In genomic region chr10:23541914-23542313, GRCm38 (mm10) we compare ENCODE assay signal across 16 mouse cellular contexts.
A peak's percentile ranks its signal among the peaks of the same experiment; 100 is the strongest.
DNase-seq lines count a peak whose midpoint lies in the region; ATAC-seq and TF ChIP-seq lines count a peak whose summit lies in the region.
"Had no signal": no experiment of that assay in that cellular context is flagged by ENCODE, and none has a peak within 500 bp of the region (broad histone marks: within the 10 kb centered on the region; RNA-seq: fewer than 3 reads in every experiment).

No protein-coding gene starts in this region.

- H3K4me3 ChIP-seq in heart, postnatal 0 days (ENCODE audit: low read depth, low read length), result peak overlapping the region; percentile 22; the same call in 1 of the 2 replicates
- H3K4me3 ChIP-seq: layer of hippocampus, adult 2 months; limb, embryonic 13.5 days; midbrain, embryonic 12.5 days; neural tube, embryonic 15.5 days had no signal

- H3K9ac ChIP-seq in heart, postnatal 0 days (replicated peaks; ENCODE audit: low read depth, low read length), result no peak overlapping the region
- H3K9ac ChIP-seq: limb, embryonic 13.5 days; midbrain, embryonic 12.5 days; neural tube, embryonic 15.5 days had no signal

- no peak for TF ChIP-seq CTCF in heart, postnatal 0 days (IDR thresholded peaks at IDR 0.05; ENCODE audit: low read depth)

- no peaks in the 10 kb centered on the region for H3K4me1 ChIP-seq in heart, postnatal 0 days (ENCODE audit: control insufficient read depth, insufficient read depth)
- H3K4me1 ChIP-seq: midbrain, embryonic 12.5 days; neural tube, embryonic 15.5 days had no signal

- TF ChIP-seq EP300 in heart, postnatal 0 days (IDR thresholded peaks at IDR 0.05; ENCODE audit: low read depth), result no peak

- no peaks in the 10 kb centered on the region for H3K9me3 ChIP-seq in heart, postnatal 0 days (replicated peaks; ENCODE audit: control insufficient read depth, low read length)
- H3K9me3 ChIP-seq: G1E; limb, embryonic 13.5 days; midbrain, embryonic 12.5 days; neural tube, embryonic 15.5 days had no signal

- H3K27me3 ChIP-seq in heart, postnatal 0 days (ENCODE audit: control insufficient read depth, insufficient read depth, low read length), result no peaks in the 10 kb centered on the region
- H3K27me3 ChIP-seq: midbrain, embryonic 12.5 days; neural tube, embryonic 15.5 days had no signal

- H3K36me3 ChIP-seq in heart, postnatal 0 days (replicated peaks; ENCODE audit: control insufficient read depth, insufficient read depth, low read length), result no peaks in the 10 kb centered on the region
- H3K36me3 ChIP-seq: G1E; limb, embryonic 13.5 days; midbrain, embryonic 12.5 days; neural tube, embryonic 15.5 days had no signal

- ATAC-seq in heart, postnatal 0 days (ENCODE audit: insufficient read depth, low read depth), result 0 out of 2 replicates have a peak, but pooled peaks have one; percentile 20
- ATAC-seq: lung, postnatal 0 days had no signal

- H3K27ac ChIP-seq in heart, postnatal 0 days (ENCODE audit: low read depth), result no peak overlapping the region
- H3K27ac ChIP-seq: layer of hippocampus, adult 2 months; limb, embryonic 13.5 days; midbrain, embryonic 12.5 days; neural tube, embryonic 15.5 days; stomach, postnatal 0 days had no signal

- peak overlapping the region; percentile 51 for H3K4me2 ChIP-seq in heart, postnatal 0 days (ENCODE audit: low read depth, low read length)
- H3K4me2 ChIP-seq: limb, embryonic 13.5 days; midbrain, embryonic 12.5 days; neural tube, embryonic 15.5 days had no signal

- intact Hi-C loops in gastrocnemius, postnatal 36 days (cut with DNase I), result no loop called here
- intact Hi-C loops in left cerebral cortex, postnatal 36 days (cut with DNase I), result no loop called here

- DNase-seq in heart, postnatal 0 days (ENCODE audit: low spot score), result no peak
- no peak for DNase-seq in heart, adult 18-20 months
- DNase-seq in ES-CJ7 (ENCODE audit: low read depth, low spot score) (peak; percentile 4), R1 (ENCODE audit: low read depth, low spot score) (peak; percentile 50)
- peak; percentile 18 to 30 for DNase-seq in gastrocnemius, postnatal 36 days
- DNase-seq in urinary bladder, adult 2 months (ENCODE audit: low spot score), result no peak
- DNase-seq in ovary, postnatal 10 days (ENCODE audit: low spot score), result no peak
- no peak for DNase-seq in left cerebral cortex, postnatal 36 days (ENCODE audit: low spot score in 2 of 2)
- DNase-seq: cerebellum, postnatal 25 days had no signal

- 34% methylated on average over 5 of the region's 5 CpGs for WGBS in heart, postnatal 0 days

Comparison
In these comparisons a context has a peak if more than half of its experiments do, and no peak if none do; other contexts are left out.
1. DNase-seq: peak in ES-CJ7 (single experiment), R1 (single experiment) and gastrocnemius, postnatal 36 days (2 of 2); none in heart, postnatal 0 days (single experiment), heart, adult 18-20 months (0 of 2), urinary bladder, adult 2 months (single experiment), ovary, postnatal 10 days (single experiment) and left cerebral cortex, postnatal 36 days (0 of 2).